Mouse (Mus musculus) Patski (cell line): ENCODE data around the gene Ifitm2. TPM values are rescaled to one million over a fixed set of nuclear protein-coding genes. Genes with fewer than 3 reads are reported as not detected.

Experiments
- ATAC-seq: fragments of 100-300 bp; one replicate; pipeline ENCODE4 v1.8.0; 2021
- CTCF ChIA-PET: fragments of 350-600 bp; sonication (Branson Sonifier 250); formaldehyde crosslinking; loops from one replicate; lab custom pipeline; 2022; ENCODE audit warnings: inconsistent platforms; lab: Charles Lee
- POLR2A ChIA-PET: fragments of 350-600 bp; sonication (Branson Sonifier 250); formaldehyde crosslinking; loops from one replicate; lab custom pipeline; 2022; ENCODE audit warnings: antibody characterized with exemption, inconsistent platforms; lab: Charles Lee
- DNase-seq: peaks from one replicate; pipeline ENCODE4 v3.0.0-alpha.2; 2011; ENCODE audit warnings: low read depth, low spot score
- H3K27me3 ChIP-seq: fragments of 371-371 bp; one replicate; pipeline ENCODE4 v1.5.1; 2021
- CTCF ChIP-seq: fragments of 100-300 bp; IDR thresholded peaks from one replicate; pipeline ENCODE4 v1.5.1; 2021
- in situ Hi-C: fragments of 300-500 bp; cut with MboI; formaldehyde crosslinking; loops from 3 replicates; pipeline ENCODE4 v1.11.1; 2018; ENCODE audit warnings: low pct_unique_long_range_greater_than_20kb, mixed read lengths
- polyA plus RNA-seq: library from polyadenylated mRNA; unstranded; gene quantifications from one replicate; pipeline ENCODE4 v1.2.3, GENCODE M21; 2021

Ifitm2 gene
- polyA plus RNA-seq, 1 experiment from 2014 or later: 257 TPM

- no peak for ATAC-seq
- in situ Hi-C loops: no loop called here
- ChIA-PET POLR2A (interaction anchor here (0.6 kb wide), 1 partner anchor 82 kb away, joined by 3 read pairs; no protein-coding TSS in a partner anchor), CTCF (interaction anchor here (1.0 kb wide), 1 partner anchor 10 kb away, joined by 3 read pairs; no protein-coding TSS in a partner anchor)
- TF ChIP-seq CTCF: no peak
- no peak for DNase-seq
- H3K27me3 ChIP-seq: peaks cover 42% of the 10 kb centered on the region
Observed at GRCm38 (mm10) chr7:140923070-140923775, 32.6 kb downstream of the Ifitm2 start.

- no peak for TF ChIP-seq CTCF
Observed at GRCm38 (mm10) chr7:140922398-140923069, 33.3 kb downstream of the Ifitm2 start.

GRCm38 (mm10) chr7:140921225-140921975 is 34.4 kb downstream of the Ifitm2 start:
- peaks cover 46% of the 10 kb centered on the region for H3K27me3 ChIP-seq
- ChIA-PET CTCF (interaction anchor here (0.9 to 1.5 kb wide), 3 partner anchors 12 to 18 kb away, joined by 3 to 4 read pairs (median 3); no protein-coding TSS in a partner anchor), POLR2A (no interaction called here)
- TF ChIP-seq CTCF: no peak
- in situ Hi-C loops: no loop called here
- ATAC-seq (no peak), DNase-seq (no peak)

More at GRCm38 (mm10) chr7:140922398-140923069, 33.3 kb downstream of the Ifitm2 start:
- ChIA-PET POLR2A (no interaction called here), CTCF (interaction anchor here (0.9 to 1.5 kb wide), 4 partner anchors 10 to 19 kb away, joined by 3 to 4 read pairs (median 3); no protein-coding TSS in a partner anchor)
- H3K27me3 ChIP-seq: peaks cover 46% of the 10 kb centered on the region
- DNase-seq (no peak), ATAC-seq (peak; percentile 18)
- in situ Hi-C loops: no loop called here

DNA sequence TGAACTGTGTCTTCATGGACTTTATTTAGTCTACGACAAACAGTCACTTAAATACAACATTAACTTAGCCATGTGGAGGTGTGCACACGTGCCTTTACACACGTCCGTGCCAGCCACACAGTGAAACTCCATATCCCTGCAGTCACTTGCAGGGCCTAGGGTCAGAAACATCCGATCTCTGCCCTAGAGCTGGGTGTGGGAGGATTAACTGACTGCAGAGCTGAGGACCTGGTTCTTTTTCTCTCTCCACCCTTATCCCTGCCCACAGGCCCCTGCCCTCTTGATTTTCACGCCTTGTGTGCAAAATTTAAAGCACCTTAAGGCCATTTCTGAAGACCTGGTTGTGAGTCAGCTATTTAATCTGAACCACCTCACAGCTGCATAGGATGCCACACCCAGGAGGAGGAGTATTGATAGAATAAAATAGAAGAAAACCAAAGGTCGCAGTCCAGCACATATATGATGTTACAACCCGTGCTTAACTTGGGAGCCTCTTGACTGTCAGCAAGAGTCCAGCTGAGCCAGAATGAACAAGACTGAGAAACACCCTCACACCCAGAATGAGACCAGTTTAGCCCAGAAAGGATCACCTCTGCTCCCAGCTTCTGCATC is 35.3 kb downstream of the Ifitm2 start, which contains the start of gene Nlrp6:
Gene Nlrp6 (plus strand): TSS at position 485 of the 612 bp plus-strand sequence.
- H3K27me3 ChIP-seq: peaks cover 46% of the 10 kb centered on the region

DNA sequence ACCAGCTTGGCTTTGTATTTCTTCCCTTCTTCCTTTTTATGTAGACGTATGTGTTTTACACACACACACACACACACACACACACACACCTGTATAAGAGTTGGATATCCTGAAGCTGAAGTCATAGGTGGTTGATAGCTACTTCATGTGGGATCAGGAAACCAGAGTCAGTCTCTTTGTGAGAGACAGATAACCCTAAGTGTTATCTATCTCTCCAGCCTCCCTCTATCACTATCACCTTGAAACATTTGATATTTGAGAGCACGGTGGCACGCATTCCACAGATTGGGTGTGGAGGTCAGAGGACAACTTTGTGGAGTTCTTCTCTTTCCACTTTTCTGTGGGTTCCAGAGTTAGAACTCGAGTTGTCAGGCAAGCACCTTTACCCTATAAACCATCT is 35.9 kb downstream of the Ifitm2 start:
- ATAC-seq: no peak
- H3K27me3 ChIP-seq: peaks cover 46% of the 10 kb centered on the region
- in situ Hi-C loops: no loop called here
- CTCF ChIA-PET: no interaction called here
- no peak for TF ChIP-seq CTCF
- POLR2A ChIA-PET: no interaction called here
- DNase-seq: no peak

More for the DNA sequence above, 35.3 kb downstream of the Ifitm2 start, which contains the start of gene Nlrp6:
- ChIA-PET CTCF (no interaction called here), POLR2A (no interaction called here)
- no peak for TF ChIP-seq CTCF
- no peak for DNase-seq
- in situ Hi-C loops: no loop called here
- ATAC-seq: no peak

GRCm38 (mm10) chr7:140914031-140914690 is 41.6 kb downstream of the Ifitm2 start:
- TF ChIP-seq CTCF: no peak
- in situ Hi-C loops: no loop called here
- CTCF ChIA-PET: interaction anchor here (1.0 to 1.2 kb wide), 2 partner anchors 11 to 45 kb away, joined by 3 to 4 read pairs; no protein-coding TSS in a partner anchor
- no peak for DNase-seq
- peaks cover 8% of the 10 kb centered on the region for H3K27me3 ChIP-seq
- POLR2A ChIA-PET: no interaction called here
- no peak for ATAC-seq

- ATAC-seq (no peak), DNase-seq (no peak)
- POLR2A ChIA-PET: no interaction called here
- peaks cover 4% of the 10 kb centered on the region for H3K27me3 ChIP-seq
- CTCF ChIA-PET: interaction anchor here (1.2 to 1.5 kb wide), 5 partner anchors 9 to 136 kb away, joined by 3 to 5 read pairs (median 4); no protein-coding TSS in a partner anchor
- no peak for TF ChIP-seq CTCF
- in situ Hi-C loops: no loop called here
Observed at GRCm38 (mm10) chr7:140912846-140913482, 42.8 kb downstream of the Ifitm2 start.

GRCm38 (mm10) chr7:140912293-140912692 is 43.5 kb downstream of the Ifitm2 start:
- no peak for TF ChIP-seq CTCF
- ATAC-seq (no peak), DNase-seq (no peak)
- in situ Hi-C loops: no loop called here
- ChIA-PET POLR2A (no interaction called here), CTCF (interaction anchor here (1.2 to 1.5 kb wide), 4 partner anchors 9 to 137 kb away, joined by 3 to 5 read pairs (median 4); no protein-coding TSS in a partner anchor)
- H3K27me3 ChIP-seq: no peaks in the 10 kb centered on the region

- TF ChIP-seq CTCF: peak; percentile 79
- ChIA-PET POLR2A (interaction anchor here (1.0 kb wide), 1 partner anchor 46 kb away, joined by 5 read pairs; no protein-coding TSS in a partner anchor), CTCF (interaction anchor here (0.8 to 2.1 kb wide), 13 partner anchors 9 to 164 kb away, joined by 3 to 10 read pairs (median 4); partner anchors contain the start of genes B4galnt4, Odf3 and Scgb1c1)
- ATAC-seq (no peak), DNase-seq (no peak)
- H3K27me3 ChIP-seq: no peaks in the 10 kb centered on the region
- in situ Hi-C loops: no loop called here
Observed at GRCm38 (mm10) chr7:140908634-140909107, 47.1 kb downstream of the Ifitm2 start.
